Mouse (Mus musculus) adrenal gland, adult 2 months (tissue): ENCODE measurements around the gene Tanc2. TPM values are rescaled to one million over a fixed set of nuclear protein-coding genes. Genes with fewer than 3 reads are reported as not detected.

ENCODE experiments used
- DNase-seq: peaks from one replicate; pipeline ENCODE4 v3.0.0; 2021
- polyA plus RNA-seq: library from polyadenylated mRNA; depleted of rRNA; stranded (reverse); fragments of >200 nt; gene quantifications from 2 replicates; pipeline ENCODE4 v1.2.3, GENCODE M21; 2012
- total RNA-seq, 2 experiments: library from RNA; stranded (reverse); gene quantifications; 2 replicates each; pipeline ENCODE4 v1.2.3; 2021

Tanc2 gene
- total and polyA plus RNA-seq, 3 experiments: 3.0 to 16.7 (median 14.5) TPM

DNA sequence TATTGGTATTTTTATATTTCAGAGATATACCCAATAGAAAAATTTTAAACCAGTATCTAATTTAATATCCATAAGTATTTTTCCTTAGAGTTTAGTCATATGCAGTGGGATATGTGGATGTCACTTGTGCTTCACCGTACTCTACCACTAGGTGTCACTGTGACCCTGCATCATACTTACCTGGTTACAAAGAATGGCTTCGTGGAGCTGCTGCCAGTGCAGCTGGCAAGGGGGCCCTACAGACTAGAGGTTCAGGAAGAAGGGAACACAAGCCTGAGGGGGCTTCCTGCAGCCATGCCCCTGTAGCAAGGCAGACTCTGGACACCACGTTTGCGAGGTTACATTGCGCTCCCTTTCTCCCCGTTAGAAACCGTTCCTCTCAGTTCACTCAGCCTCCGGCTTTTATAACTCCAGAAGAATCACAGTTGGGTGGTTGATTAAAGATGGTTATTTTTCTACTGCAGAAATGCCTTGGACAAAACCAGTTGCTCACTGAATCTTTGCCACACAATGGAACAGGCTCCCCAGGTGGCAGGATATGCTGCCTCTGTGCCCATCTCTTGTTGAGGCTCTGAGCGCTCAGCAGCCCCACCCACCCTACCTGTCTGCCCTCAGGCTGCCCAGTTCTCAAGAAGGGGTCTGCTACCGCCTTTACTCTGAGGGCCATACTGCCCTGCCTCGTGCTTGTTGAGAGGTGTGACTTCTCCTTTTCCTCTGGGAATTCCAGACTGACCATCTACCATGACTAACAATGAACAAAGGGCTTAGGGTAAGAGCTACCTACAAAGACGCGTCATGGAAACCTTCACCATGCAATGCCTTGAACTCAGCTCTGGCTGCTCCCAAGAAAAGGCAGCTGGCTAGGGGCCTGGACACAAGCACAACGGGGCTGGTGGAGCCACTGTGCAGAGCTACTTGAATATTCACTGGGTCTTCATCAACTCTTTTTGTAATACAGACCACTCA is 337.6 kb downstream of the Tanc2 start:
- peak; percentile 74 for DNase-seq

DNA sequence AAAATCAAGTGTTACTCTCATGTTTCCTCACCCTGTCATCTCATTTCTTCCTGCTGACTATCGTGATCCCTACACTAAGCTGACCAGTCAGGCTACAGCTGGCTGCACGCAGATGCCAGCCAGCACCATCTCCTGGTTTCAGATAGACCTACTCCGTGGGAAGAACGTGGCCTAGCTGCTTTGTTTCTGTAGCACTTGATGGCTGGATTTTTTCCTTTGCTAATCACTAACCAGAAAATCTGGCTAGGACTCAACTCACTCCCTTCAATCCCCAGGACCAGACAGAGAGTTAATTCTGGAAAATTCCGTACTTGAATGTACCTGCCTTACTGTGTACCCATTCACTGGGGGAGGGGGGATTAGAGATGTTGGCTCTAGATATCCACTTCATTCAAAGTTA is 338.4 kb downstream of the Tanc2 start:
- DNase-seq: no peak

DNA sequence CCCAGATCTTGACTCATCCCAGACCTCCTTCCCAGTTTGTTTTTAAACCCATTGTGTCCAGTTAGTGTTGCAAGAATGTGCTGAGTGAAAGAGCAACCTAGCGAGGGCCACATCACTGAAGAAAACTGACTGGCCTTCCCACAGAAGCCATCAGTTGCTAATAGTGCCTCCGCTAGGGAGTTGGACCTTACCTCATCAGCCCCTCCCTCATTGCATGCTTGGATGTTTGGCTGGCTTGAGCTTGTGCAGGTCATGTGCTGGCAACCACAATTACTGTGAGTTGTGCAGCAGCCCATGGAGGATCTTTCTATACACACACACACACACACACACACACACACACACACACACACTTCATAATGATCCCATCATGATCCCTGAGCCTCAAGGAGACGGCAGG is 341.6 kb downstream of the Tanc2 start:
- no peak for DNase-seq

DNA sequence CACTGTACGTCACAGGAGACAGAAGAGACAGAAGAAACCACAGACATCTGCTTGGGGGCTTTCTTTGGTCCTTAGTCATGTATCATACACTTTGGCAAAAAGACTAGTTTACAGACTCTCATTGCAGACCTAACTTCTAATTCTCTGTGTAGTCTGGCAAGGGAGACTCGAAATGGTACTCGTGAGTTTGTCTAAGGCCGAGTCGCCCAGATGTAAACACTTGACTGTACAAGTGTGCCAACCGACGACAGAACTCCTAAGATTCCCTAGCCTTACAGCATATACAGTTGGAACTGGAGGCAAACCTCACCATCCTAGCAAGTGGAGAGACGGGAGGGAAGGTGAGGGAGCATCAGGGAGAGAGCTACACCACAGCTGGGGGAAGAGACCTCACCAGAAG is 344.0 kb downstream of the Tanc2 start:
- DNase-seq: no peak

DNA sequence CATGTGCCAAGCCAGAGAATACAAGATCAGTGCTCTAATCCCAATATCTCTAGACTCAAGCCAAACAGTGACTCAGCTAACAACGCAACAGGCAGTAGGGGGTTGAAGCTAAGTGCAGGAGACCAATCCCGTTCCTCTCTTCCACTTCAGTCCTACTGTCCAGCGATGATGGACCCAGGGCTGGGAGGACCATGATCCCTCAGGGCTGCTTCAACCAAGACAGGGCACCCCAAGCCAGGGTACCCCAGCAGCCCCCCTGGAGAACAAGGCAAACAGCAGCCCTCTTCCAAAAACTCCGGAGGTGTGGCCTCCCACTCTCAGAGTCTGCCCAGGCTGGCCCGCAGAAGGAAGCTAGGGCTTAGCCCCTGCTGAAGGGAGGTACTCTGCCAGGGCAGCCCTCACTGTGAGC is 344.5 kb downstream of the Tanc2 start:
- peak; percentile 58 for DNase-seq

DNA sequence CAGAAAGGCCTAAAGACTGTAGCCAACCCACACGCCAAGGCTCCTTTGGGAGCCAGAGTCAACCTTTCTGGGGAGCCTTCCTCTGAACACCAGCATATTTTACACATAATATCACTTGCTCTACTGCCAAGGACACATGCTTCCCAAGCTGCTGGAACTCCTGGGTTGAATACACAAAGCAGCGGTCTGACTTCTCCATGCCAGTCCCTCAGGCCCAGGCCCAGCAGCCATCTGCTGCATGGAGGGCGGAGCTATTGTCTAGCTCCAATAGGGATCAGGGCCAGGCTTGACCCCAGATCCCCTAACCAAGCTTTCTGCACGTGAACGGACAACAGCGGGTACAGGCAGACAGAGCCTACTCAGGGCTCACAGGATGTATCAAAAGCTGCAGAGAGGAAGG is 345.0 kb downstream of the Tanc2 start:
- peak; percentile 31 for DNase-seq

DNA sequence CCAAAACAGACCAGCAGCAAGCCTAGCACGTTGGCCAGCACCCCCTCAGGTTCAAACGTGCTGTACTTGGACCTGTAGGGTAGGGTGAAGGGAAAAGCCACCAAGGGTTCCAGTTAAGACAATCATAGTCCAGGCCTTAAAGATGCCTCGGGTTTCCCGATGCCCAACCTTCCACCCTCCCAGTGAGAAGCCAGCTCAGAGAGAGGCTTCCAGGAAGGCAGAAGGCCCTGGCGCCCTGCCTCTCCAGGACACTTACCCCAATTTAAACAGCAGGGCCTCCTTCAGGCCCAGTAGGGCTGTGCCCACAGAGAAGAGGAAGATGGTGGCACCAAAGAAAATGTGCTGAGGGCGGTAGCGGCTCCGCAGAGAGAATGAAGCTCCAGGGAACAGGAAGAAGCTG is 345.7 kb downstream of the Tanc2 start:
- DNase-seq: no peak

DNA sequence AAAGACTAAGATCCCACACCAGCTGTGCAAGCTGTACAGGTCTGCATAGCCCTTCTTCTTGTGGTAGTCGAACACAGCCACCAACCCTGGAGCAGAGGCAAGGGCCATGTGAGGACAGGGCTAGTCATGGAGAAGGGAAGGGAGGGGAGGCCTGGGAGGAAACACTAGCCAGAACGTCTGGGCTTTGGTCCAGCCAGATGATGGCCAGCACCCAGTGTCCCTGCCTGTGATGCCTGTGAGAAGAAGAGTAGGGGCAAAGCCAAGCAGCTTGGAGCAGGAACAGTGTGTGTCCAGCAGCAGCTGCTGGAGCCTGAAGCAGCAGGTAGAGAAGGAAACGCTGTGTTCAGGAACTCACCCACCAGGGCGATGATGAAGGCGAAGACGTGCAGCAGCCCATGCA is 346.4 kb downstream of the Tanc2 start:
- DNase-seq: peak; percentile 80

DNA sequence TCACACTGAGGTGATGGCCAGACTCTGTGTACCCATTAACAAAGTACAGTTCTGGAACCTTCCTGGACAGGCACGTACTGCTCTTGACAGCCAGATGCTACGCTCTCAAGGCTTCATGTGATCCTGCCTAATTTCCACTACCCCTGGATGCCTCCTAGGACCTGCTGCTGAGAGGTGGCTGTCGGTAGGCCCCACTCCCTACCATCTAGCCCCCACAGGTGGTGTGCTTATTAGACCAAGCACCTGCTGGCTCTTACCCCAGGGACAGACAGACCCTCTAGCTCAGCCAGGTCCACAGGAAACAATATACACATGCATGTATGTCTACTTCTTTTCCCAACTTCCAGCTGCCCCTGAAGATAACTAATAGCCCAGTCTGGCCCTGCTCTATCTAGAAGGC is 347.2 kb downstream of the Tanc2 start:
- DNase-seq: no peak

DNA sequence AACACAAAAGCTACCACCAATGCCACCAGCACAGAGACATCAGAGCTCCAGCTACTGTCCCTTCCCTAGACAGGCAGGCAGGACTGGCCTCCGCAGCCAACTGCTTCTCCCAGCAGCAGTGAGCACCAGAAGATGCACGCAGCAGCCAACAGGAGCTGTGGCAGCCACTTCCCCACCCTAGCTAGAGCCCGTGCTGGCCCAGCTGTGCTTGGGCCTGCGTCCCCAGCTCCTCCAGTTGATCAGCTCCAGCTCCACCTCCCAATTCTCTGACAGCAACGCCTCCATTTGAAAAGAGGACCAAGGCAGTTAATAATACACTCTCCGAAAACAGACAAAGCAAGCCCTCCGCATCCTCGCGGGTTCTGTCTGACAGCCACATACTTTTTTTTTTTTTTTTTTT is 349.0 kb downstream of the Tanc2 start:
- DNase-seq: no peak

DNA sequence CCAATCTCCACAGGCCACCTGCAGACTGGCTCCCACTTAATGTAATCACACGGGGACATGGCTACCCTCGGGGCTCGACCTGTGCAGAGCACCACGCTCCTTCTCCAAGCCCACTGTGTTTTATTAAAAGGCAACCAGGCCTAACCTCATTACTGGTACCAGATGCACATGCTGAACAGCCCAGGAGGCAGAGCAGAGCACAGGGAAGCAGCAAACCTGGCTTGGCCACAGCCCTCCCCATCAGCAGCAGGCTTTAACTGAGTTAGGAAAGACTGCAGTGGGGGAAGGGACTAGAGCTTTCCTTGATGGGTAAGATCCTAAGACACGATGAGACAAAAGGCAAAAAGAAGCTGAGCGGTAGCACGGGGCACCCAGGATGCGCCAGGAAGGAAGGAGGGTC is 352.2 kb downstream of the Tanc2 start:
- peak; percentile 32 for DNase-seq

DNA sequence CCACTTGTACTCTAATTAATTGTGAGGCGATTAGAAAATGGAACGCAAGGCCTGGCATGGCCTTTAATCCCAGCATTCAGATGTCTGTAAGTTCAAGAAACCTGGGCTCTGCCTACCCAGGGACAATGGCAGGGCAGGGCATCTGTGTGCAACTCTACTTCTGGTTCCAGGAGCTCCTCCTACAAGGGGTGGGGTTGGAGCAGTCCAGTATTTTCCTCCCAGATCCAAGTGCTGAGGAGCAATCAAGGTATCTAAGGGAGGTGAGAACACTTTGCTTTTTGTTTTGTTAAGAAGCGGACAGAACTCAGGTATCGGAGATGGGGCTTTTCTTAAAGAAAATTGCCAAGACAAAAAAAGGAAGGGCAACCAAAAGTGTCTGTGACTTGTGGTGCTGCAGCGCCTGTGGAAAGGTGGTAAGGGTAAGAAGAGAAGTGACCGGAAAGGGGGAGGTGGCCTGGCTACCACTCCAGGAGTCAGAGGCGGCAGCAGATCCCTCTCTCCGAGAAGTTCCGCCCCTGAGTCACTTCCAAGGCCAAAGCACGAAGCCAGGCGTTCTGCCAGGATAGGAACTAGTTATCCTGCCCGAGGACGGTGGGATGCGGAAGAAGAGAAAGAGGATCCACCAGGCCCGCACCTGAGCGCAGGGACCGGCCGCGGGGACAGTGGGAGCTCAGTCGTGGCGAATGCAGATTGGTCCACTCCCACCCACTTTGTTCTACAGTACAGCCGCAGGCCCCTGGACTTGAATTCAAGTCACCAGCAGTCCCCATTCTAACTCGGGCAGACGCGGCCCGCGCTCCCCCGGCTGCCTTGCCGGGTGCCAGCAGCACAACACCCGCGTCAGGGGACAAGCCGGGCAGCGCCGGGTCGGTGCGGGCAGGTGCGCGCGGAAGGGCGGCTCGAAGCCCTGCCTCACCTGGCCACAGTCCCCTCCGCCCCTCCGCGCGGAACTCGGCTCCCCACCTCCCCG is 353.6 kb downstream of the Tanc2 start:
- DNase-seq: peak; percentile 85

DNA sequence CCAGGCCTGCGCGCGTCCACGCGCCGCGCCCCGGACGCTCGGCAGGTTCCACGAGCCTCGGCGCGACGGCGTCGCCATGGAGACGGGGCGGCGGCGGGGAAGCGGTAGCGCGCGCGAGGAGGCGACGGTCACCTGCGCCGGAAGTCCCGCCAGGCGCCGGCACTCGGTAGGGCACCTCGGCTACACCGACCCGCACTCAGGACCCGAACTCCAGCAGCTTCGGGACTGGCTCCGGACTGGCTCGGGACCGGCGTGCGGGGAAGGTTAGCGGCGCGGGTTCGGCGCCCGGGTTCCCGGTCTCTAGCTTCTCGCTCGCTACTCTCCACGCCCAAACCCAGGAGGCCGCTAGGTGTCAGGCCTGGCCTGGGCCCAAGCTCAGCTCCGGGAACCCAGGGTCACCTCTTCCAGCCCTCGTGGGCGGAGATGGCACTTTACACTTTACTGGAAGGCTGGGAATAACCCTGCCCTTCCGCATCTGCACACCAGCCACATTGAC is 354.4 kb downstream of the Tanc2 start:
- peak; percentile 89 for DNase-seq

DNA sequence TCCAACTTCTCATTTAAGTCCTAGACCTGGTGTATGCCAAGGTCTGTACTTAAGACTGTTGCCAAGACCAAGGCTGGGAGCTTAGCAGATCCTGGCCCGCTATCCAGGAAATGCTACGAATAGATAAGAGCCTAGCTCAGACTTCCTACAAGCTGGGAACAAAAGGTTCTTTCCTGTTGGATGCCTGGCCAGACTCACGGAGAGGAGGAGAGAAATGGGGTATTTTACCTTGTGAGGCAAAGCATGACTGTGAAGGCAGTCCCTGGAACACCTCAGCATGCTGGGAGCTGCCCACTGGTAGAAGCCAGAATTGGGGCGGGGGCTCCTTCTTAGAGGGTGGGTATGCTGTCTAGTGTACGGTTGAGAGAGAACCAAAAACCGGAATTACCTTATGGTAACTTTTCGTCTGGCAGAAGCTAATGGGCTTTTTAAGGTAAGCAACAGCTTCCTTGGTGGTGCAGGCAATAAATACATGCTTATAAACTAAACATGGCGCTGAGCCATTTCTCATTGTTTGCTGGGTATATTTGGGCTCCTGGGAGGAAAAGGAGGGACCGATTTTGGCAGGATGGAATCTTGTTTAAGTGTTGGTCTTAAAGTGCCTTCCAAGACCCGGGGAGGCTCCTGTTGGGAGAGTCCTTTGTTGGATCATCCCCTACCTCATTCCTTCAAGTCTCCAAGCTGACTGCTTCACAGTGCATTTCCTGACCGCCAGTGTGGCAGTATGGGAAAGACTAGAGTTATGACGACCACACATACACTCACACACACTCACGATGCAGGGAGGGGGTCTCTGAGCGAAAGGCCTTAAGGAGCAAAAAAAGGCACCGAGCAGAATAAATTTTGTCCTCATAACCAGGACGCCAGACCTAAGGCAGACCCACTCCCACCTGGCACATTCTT is 355.2 kb downstream of the Tanc2 start:
- peak; percentile 52 for DNase-seq

DNA sequence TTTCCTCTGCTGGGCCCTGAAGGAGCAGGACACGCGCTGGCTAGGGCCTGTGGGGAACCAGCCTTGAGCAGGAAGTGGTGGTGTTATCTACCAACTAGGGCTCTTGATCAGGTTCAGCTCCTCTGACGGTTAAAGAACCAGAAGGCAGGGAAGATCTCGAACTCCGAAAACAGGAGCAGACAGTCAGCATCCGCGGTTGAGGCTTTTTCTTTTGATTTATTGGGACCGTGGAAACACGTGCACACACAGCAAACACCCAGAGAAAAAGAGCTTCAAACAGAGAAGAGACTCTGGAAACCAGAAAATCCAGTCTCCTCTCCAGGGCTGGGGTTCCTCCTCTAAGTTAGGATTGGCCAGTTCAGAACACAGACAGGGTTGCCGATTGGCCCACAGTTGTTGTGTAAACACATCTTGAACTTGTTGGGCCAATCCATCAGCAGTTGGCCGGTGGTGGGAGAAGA is 356.9 kb downstream of the Tanc2 start:
- no peak for DNase-seq

DNA sequence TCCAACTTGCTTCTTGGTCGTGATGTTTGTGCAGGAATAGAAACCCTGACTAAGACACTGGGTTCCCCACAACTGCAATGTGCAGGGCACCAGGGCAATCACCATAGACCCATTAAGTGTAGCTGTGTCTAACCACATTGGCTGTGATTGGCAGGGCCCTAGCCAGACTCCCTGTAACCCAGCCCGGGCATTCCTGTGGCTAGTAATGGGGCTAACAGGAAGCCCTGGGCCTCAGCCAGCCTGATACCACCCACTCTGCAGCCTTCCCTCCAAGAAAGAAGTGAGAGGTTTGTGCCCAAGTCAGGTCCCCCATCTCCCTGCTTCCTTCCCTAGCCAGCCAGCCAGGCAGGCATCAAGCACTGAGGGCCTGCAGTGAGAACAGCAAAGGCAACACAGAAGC is 358.5 kb downstream of the Tanc2 start:
- no peak for DNase-seq

DNA sequence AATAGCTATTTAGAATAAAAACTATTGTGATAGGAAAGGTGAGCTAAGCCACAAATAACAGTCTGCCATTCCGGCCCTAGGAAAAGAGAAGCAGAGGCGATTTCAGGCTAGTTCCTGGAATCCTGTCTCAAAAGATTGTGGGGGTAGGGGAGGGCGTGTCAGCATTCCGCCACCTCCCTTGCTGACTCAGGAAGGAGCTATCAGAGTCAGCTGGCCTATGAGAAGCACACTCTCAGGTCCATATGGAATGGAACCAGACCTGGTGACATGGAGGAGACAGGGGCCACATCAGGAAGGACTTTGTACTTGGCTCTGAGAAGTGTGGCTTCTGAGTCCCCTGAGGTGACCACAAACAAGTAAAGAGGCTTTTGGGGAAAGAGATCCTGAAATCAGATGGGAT is 360.7 kb downstream of the Tanc2 start:
- DNase-seq: no peak

DNA sequence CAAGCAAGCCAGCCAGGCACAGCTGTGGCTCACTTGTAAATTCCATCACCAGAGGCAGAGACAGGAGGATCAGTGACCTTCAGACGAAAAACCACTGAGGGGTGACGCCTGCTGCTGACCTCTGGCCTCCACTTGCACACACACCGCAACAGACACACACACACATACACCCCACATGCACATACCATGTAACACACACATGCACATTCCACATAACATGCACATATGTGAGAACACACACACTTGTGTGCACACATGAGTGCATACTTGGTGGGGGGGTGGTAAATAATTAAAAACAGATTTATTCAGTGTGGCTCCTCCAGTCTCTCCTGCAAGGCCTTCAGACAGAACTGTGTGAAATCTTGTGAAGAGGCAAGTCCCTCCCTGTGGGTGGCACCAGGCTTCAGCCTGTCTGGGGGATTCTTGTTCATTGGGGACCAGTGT is 361.8 kb downstream of the Tanc2 start:
- DNase-seq: no peak

DNA sequence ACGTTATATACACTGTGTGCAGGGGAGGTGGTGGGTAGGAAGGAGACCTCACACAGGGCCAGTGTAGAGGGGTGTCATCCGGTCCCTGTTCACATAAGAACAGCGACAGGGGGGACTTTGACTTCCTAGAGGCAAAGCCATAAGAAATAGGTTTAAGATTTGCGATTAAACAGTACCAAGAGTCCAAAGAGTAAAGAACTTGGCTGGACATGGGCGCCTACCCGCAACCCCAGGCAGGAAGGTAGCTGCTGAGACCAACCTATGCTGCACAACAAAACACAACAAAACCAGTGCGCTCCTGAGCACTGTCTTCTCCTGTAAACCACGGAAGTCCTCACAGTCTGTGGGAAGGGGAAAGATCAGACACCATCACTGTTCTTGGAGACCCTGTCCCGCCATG is 362.3 kb downstream of the Tanc2 start:
- DNase-seq: no peak

DNA sequence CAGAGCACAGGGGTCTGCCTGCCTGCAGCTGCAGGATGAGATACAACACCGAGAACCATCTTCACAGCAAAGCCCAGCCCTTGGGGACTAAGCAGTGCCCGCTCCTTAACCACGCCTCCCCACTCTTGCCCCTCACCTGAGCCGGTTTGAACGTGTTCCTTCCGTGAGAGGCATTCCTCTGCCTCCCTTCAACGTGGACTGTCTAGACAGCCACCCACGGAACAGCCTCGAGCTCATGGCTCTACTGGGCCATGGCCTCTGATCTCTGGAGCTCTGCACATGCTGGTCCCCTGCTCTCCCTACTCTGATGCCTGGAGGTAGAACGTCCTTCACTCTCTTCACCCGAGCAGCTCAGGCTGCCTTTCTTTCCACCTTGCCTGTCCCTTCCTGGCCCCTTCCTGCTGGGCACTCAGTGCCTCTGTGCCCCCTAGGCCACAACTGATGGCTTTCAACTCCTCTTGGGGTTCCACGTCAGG is 363.2 kb downstream of the Tanc2 start, which contains the start of gene Cyb561:
Gene Cyb561, minus strand, starts transcription at position 426 of the 476 bp plus-strand sequence.
- DNase-seq: no peak

DNA sequence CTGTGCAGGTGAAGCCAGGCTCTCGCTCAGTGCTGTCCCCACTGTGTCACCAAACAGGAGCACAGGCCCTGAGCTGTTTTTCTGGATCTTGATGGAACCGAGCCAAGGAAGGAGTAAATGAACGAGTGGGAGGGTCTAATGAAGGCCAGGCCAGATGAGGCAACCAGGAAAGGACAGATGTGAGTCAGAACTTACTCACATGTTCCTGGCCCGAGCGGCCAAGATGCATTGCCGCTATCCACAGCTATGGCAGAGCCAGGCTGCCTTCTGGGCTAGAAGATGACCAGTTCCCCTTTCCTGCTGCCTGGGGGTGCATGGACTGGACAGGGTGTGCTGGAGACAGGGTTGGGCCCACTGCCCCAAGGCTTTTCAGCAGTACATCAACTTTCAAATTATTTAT is 363.6 kb downstream of the Tanc2 start:
- peak; percentile 91 for DNase-seq
